Mouse (Mus musculus): ENCODE results near the gene Sgip1. TPM values are rescaled to one million over a fixed set of nuclear protein-coding genes. Genes with fewer than 3 reads are reported as not detected.

Gene Sgip1
- total RNA-seq, 2 experiments from 2014 or later: 278 to 293 TPM

DNA sequence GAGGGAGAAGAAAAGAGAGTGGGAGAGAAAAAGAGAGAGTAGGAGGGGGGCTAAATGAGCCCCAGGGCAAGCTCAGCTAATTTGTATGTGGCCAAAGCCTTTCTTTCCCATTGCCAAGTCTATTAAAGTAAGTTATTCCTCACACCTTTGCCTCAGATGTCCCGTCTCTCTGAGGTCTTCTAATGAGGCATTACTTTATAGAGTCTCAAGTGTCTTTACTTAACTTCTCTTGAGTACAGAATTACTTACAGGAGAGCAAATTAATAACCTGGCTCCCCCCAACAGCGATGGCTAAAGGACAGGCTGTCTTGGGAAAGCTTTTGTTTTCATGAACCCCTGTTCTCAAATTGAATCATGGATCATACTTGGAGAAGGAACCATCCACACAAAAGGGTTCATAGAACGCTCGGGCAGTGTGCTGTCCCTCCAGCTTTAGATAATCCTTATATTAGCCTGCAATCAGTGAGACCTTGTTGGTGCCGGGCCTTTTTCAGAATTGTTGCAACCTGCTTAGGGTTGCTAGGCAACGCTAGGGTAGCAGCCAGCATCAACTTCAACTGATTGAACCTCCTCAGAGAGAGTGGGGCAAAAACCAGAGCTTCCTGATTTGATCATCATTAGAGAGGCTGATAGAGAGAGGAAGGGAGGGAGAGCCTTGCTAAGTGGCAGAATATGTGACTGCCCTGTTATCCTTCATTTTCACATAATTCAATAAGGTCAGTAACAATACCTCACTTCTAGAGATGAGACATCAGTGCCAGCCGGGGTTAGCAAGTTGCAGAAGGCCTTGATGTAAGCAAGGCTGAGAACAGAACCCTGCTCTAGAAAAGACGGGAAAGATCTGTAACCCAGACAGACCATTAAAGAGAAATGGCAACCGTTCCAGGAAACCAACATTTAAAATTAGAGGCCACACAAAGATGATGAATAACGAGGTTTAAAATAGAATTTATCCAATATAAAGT lies 114.1 kb downstream of the Sgip1 start:
- H3K27ac ChIP-seq: peak overlapping the region; percentile 90
- DNase-seq (ENCODE audit: low spot score in 2 of 2): peak in 1 of 2 experiments; percentile 68
- TF ChIP-seq CTCF (conservative IDR thresholded peaks at IDR 0.05): no peak
- no peak overlapping the region for H3K4me3 ChIP-seq

DNA sequence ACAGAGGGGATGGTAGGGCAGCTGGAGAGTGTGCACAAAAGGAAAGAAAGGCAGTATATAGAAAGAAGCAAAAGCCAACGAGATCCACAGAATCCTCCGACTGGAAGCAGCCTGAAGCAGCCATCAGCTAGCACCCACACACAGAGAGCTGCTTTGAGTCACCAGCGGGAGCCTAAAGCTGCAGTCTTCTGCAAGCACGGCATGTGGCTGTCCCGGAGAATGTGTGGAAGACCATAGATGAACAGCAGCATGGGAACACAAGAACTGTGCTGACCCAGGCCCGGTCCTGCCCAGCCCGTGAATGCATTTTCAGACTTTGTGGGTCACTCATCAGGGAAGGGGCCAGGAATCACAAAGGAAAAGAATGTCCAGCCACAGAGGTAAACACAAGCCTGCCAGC lies 115.0 kb downstream of the Sgip1 start:
- Histone ChIP-seq H3K27ac (peak overlapping the region; percentile 90), H3K4me3 (no peak overlapping the region)
- DNase-seq (ENCODE audit: low spot score in 2 of 2): peak; percentile 42 to 65
- no peak for TF ChIP-seq CTCF (conservative IDR thresholded peaks at IDR 0.05)

DNA sequence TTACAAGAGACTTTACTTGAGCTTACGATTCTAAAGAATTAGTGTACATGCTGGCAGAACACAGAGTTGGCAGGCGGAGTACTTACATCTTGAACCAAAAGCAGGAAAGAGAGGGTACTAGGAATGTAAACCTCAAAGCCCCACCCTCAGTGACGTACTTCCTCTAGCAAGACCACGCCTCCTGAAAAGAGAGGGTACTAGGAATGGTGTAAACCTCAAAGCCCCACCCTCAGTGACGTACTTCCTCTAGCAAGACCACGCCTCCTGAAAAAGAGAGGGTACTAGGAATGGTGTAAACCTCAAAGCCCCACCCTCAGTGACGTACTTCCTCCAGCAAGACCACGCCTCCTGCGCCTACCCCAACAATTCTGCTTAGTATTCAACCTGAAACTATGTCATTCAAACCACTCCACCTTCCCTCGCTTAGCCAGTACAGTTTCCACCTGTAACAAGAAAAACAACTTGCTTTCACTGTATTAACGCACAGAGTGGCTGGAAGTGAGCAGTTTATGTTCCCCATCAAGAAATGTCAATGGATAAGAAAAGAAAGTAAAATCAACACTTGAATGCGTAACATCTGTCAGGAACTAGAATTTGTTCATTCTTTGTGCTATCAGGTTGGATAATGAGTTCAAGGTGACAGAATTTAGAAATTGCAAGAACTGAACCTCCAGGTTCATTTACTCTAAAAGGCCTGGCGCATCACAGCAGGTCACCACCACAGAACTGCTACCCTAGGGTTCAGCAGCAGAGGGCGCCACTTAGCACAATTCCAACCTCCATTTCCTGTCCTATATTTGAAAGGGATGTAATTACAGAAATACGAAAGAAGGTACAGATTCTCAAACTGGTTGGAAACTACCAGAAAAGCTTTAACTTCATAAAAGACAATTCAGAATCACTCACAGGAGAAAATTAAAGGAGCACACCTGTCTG lies 118.4 kb downstream of the Sgip1 start:
- Histone ChIP-seq H3K4me3 (no peak overlapping the region), H3K27ac (no peak overlapping the region)
- no peak for DNase-seq (ENCODE audit: low spot score in 2 of 2)
- TF ChIP-seq CTCF (conservative IDR thresholded peaks at IDR 0.05): peak; percentile 73

GRCm38 (mm10) chr4:102862751-102863710 lies 121.9 kb downstream of the Sgip1 start:
- 0 out of 2 replicates have a peak overlapping the region, but pooled peaks have one; percentile 32 for H3K27ac ChIP-seq
- no peak for DNase-seq (ENCODE audit: low spot score in 2 of 2)
- no peak for TF ChIP-seq CTCF (conservative IDR thresholded peaks at IDR 0.05)
- H3K4me3 ChIP-seq: no peak overlapping the region

GRCm38 (mm10) chr4:102866531-102866930 lies 125.4 kb downstream of the Sgip1 start:
- TF ChIP-seq CTCF (conservative IDR thresholded peaks at IDR 0.05): no peak
- no peak overlapping the region for H3K4me3 ChIP-seq
- DNase-seq (ENCODE audit: low spot score in 2 of 2): no peak
- H3K27ac ChIP-seq: no peak overlapping the region

- TF ChIP-seq CTCF (conservative IDR thresholded peaks at IDR 0.05): no peak
- no peak for DNase-seq (ENCODE audit: low spot score in 2 of 2)
- Histone ChIP-seq H3K4me3 (no peak overlapping the region), H3K27ac (peak overlapping the region; percentile 19; the same call in 1 of the 2 replicates)
Measured at GRCm38 (mm10) chr4:102871274-102871673, 130.2 kb downstream of the Sgip1 start.

DNA sequence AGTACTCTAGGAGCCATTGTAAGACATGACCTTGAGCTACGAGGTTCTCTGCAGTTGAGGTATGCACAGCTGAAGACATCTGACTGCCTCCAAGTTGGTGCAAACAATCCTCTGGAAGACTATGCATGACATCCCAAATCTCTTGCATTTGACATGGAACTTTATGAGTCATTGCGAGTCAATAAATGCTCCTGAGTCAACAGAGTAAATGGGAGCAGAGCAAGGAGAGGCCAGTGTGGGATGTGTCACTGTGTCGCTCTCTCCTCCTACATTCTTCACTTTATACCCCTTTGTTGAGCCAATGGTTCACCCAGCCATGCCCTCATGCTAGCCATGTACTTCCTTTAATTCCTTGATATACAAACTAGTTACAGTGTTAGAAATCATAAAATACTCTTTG lies 142.0 kb downstream of the Sgip1 start:
- H3K4me3 ChIP-seq: no peak overlapping the region
- TF ChIP-seq CTCF (conservative IDR thresholded peaks at IDR 0.05): no peak
- peak overlapping the region; percentile 10; the same call in 1 of the 2 replicates for H3K27ac ChIP-seq

DNA sequence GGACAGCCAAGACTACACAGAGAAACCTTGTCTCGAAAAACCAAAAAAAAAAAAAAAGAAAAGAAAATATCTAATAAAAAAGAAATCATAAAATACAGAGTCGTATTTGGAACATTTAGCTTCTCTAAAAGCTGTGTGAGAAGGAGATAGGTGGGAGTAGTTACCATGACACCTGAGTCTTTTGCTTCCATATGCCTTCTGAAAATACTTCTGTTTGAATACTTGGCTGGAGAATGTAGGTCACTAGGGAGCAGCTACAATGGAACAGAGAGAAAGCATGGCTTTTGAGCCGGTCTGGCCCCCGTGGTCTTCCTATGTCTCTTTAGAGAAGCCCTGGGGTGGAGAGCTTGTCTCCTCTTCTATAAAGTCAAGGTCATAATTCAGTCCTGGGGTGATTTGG lies 143.1 kb downstream of the Sgip1 start:
- Histone ChIP-seq H3K27ac (peak overlapping the region; percentile 61; the same call in 1 of the 2 replicates), H3K4me3 (no peak overlapping the region)
- DNase-seq (ENCODE audit: low spot score in 2 of 2): no peak
- no peak for TF ChIP-seq CTCF (conservative IDR thresholded peaks at IDR 0.05)

More for the DNA sequence above, 142.0 kb downstream of the Sgip1 start:
- DNase-seq (ENCODE audit: low spot score in 2 of 2): no peak

GRCm38 (mm10) chr4:102886459-102886858 lies 145.4 kb downstream of the Sgip1 start:
- DNase-seq (ENCODE audit: low spot score in 2 of 2): no peak
- no peak overlapping the region for H3K4me3 ChIP-seq
- H3K27ac ChIP-seq: peak overlapping the region; percentile 84; the same call in 1 of the 2 replicates
- no peak for TF ChIP-seq CTCF (conservative IDR thresholded peaks at IDR 0.05)

- no peak overlapping the region for H3K4me3 ChIP-seq
- TF ChIP-seq CTCF (conservative IDR thresholded peaks at IDR 0.05): no peak
- no peak for DNase-seq (ENCODE audit: low spot score in 2 of 2)
- H3K27ac ChIP-seq: peak overlapping the region; percentile 84
Measured at GRCm38 (mm10) chr4:102886902-102887301, 145.8 kb downstream of the Sgip1 start.

- TF ChIP-seq CTCF (conservative IDR thresholded peaks at IDR 0.05): no peak
- peak overlapping the region; percentile 84 for H3K27ac ChIP-seq
- DNase-seq (ENCODE audit: low spot score in 2 of 2): peak; percentile 87
- no peak overlapping the region for H3K4me3 ChIP-seq
Measured at GRCm38 (mm10) chr4:102887770-102888689, 146.9 kb downstream of the Sgip1 start.

All from layer of hippocampus, adult 2 months (tissue).